Mouse (Mus musculus) spleen, adult 2 months (tissue): ENCODE data around the gene Hoxc9. TPM values are rescaled to one million over a fixed set of nuclear protein-coding genes. Genes with fewer than 3 reads are reported as not detected.

ENCODE experiments used
- DNase-seq, 2 experiments: peaks; one replicate each; pipeline versions ENCODE4 v3.0.0 to v3.0.0-alpha.2; 2012 to 2021; ENCODE audit warnings: low spot score in 2 of 2, low read depth in 1 of 2
- H3K27ac ChIP-seq: fragments of 200-500 bp; 2 replicates; pipeline ENCODE4 v1.5.1; 2012; ENCODE audit warnings: low read length, inconsistent platforms; ENCODE audit not compliant: insufficient read depth
- H3K27me3 ChIP-seq: fragments of 200-500 bp; 2 replicates; pipeline ENCODE4 v1.6.1; 2012; ENCODE audit warnings: mild to moderate bottlenecking, moderate library complexity, low read length, inconsistent platforms; ENCODE audit not compliant: control insufficient read depth, insufficient read depth
- H3K36me3 ChIP-seq: fragments of 200-500 bp; 2 replicates; pipeline ENCODE4 v1.6.1; 2012; ENCODE audit warnings: mild to moderate bottlenecking, low read length, inconsistent platforms; ENCODE audit not compliant: control insufficient read depth, insufficient read depth
- H3K4me1 ChIP-seq: fragments of 200-500 bp; 2 replicates; pipeline ENCODE4 v1.6.1; 2011; ENCODE audit warnings: inconsistent platforms; ENCODE audit not compliant: control insufficient read depth, insufficient read depth, insufficient read length
- H3K4me3 ChIP-seq: fragments of 200-500 bp; 2 replicates; pipeline ENCODE4 v1.5.1; 2011; ENCODE audit warnings: mild to moderate bottlenecking, inconsistent platforms; ENCODE audit not compliant: insufficient read depth, insufficient read length; ENCODE audit errors: extremely low read depth
- CTCF ChIP-seq: fragments of 200-500 bp; IDR thresholded peaks from 2 replicates; pipeline ENCODE4 v1.5.1; 2011; ENCODE audit warnings: mild to moderate bottlenecking, inconsistent platforms; ENCODE audit not compliant: insufficient read depth, insufficient read length, insufficient replicate concordance; ENCODE audit errors: extremely low read depth
- POLR2A ChIP-seq: fragments of 200-500 bp; IDR thresholded peaks from 2 replicates; pipeline ENCODE4 v1.6.1; 2011; ENCODE audit warnings: low read depth, low read length, inconsistent platforms
- whole genome bisulfite sequencing: fragments of 180-500 bp; shearing (Covaris S2); methylation state at CpG from one replicate; pipeline ENCODE4 v1.1.7; 2018; 5-methylcytosine and 5-hydroxymethylcytosine counted together
- polyA plus RNA-seq: library from polyadenylated mRNA; depleted of rRNA; stranded (reverse); fragments of >200 nt; gene quantifications from 2 replicates; pipeline ENCODE4 v1.2.3, GENCODE M21; 2012

Hoxc9 gene
- polyA plus RNA-seq, 1 experiment, result not detected

GRCm38 (mm10) chr15:102984925-102985324 lies 8.7 kb downstream of the Hoxc9 start:
- Histone ChIP-seq H3K27me3 (peaks cover 35% of the 10 kb centered on the region), H3K4me1 (peaks cover 6% of the 10 kb centered on the region), H3K4me3 (no peak overlapping the region), H3K36me3 (no peaks in the 10 kb centered on the region), H3K27ac (no peak overlapping the region)
- no peak for TF ChIP-seq POLR2A
- no peak for TF ChIP-seq CTCF
- 34% methylated on average over 3 of the region's 3 CpGs for WGBS
- DNase-seq, result no peak

DNA sequence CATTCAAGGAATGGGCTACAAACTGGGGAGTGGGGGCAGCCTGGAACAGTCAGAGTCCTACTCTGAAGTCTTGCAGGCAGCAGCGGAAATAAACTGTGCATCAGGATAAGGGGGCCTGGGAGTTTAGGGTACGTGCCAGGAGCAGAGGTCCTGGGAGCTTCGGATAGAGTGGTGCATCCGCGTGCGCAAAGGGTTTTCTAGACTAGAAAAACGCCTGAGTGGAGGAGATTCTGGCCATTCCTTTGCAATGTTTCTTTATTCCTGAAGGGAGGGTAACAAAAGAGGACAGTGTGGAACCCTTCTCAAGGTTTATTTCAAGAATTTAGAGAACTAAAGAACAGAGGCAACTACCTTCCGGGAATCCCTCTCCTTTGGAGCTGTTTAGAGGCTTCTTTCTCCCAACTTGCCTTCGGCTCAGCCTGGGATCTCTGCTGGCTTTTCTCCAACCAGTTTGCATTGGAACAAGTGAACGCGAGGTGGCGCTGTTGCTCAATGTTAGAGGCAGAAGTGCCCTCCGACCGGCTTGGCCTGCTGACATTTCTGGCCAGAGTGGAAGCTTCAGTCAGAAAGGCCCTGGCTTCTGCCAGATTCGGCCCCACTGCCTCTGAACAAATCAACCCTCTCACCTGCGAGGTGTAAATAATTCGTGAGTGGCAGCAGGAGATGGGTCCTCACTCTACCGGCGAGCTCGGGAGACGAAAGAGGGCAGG lies 11.0 kb downstream of the Hoxc9 start:
- WGBS, result 6% methylated on average over 21 of the region's 21 CpGs
- no peak overlapping the region for H3K27ac ChIP-seq
- no peak overlapping the region for H3K4me3 ChIP-seq
- H3K36me3 ChIP-seq, result no peaks in the 10 kb centered on the region
- H3K27me3 ChIP-seq, result peaks cover 27% of the 10 kb centered on the region
- DNase-seq, result peak; percentile 44 to 76
- no peak for TF ChIP-seq POLR2A
- TF ChIP-seq CTCF, result peak; percentile 89; the same call in 1 of the 2 replicates
- H3K4me1 ChIP-seq, result no peaks in the 10 kb centered on the region

DNA sequence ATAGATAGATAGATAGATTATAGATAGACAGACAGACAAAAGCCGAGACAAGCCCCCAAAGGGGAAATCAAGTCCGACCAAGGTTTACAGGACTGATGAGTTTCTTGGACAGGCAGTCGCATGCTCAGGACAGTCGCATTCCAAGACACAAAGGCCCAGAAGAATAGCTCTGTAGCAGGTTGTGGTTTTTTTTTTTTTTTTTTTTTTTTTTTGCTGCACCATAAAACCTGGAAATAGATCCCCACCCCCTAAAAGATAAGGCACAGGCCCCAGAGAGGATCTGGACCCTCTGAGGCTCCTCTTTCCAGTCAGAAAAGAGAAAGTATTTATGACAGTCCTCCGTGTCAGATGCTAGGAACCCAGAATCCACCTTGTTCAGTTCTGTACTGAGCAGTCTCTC lies 11.8 kb downstream of the Hoxc9 start:
- no peak overlapping the region for H3K27ac ChIP-seq
- no peak for TF ChIP-seq POLR2A
- no peak for TF ChIP-seq CTCF
- H3K36me3 ChIP-seq, result no peaks in the 10 kb centered on the region
- no peaks in the 10 kb centered on the region for H3K4me1 ChIP-seq
- H3K4me3 ChIP-seq, result no peak overlapping the region
- no peak for DNase-seq
- H3K27me3 ChIP-seq, result peaks cover 28% of the 10 kb centered on the region
- WGBS, result 51% methylated on average over 5 of the region's 5 CpGs

GRCm38 (mm10) chr15:102990461-102991397 lies 14.5 kb downstream of the Hoxc9 start, which contains the start of gene Hoxc8:
TSS of gene Hoxc8 (plus strand) at chr15:102990607.
- no peak within 1 kb of the TSS for H3K27ac ChIP-seq

GRCm38 (mm10) chr15:102991782-102992181 lies 15.5 kb downstream of the Hoxc9 start:
- Histone ChIP-seq H3K27ac (no peak overlapping the region), H3K4me3 (no peak overlapping the region), H3K36me3 (no peaks in the 10 kb centered on the region), H3K4me1 (no peaks in the 10 kb centered on the region), H3K27me3 (peaks cover 33% of the 10 kb centered on the region)
- no peak for DNase-seq
- no peak for TF ChIP-seq CTCF
- no peak for TF ChIP-seq POLR2A
- 5% methylated on average over 7 of the region's 7 CpGs for WGBS

More at GRCm38 (mm10) chr15:102990461-102991397, 14.5 kb downstream of the Hoxc9 start, which contains the start of gene Hoxc8:
- DNase-seq, result no peak
- H3K27me3 ChIP-seq, result peaks cover 32% of the 10 kb centered on the region
- no peak within 1 kb of the TSS for H3K4me3 ChIP-seq
- TF ChIP-seq POLR2A (no peak), CTCF (no peak)
- H3K36me3 ChIP-seq, result no peaks in the 10 kb centered on the region
- 8% methylated on average over 67 of the region's 69 CpGs for WGBS
- H3K4me1 ChIP-seq, result no peaks in the 10 kb centered on the region

GRCm38 (mm10) chr15:102992206-102992605 lies 16.0 kb downstream of the Hoxc9 start:
- DNase-seq, result no peak
- 13% methylated on average over 11 of the region's 11 CpGs for WGBS
- no peak overlapping the region for H3K4me3 ChIP-seq
- TF ChIP-seq POLR2A (no peak), CTCF (no peak)
- H3K27ac ChIP-seq, result no peak overlapping the region
- H3K36me3 ChIP-seq, result no peaks in the 10 kb centered on the region
- no peaks in the 10 kb centered on the region for H3K4me1 ChIP-seq
- peaks cover 34% of the 10 kb centered on the region for H3K27me3 ChIP-seq
